Mouse (Mus musculus) T-helper 2 cell (primary cell): ENCODE measurements around the gene Ubqln1.

ENCODE experiments used
- in situ Hi-C: fragments of 300-600 bp; cut with MboI, MseI; formaldehyde crosslinking; loops from one replicate; pipeline ENCODE4 v1.15.1; 2025; ENCODE audit warnings: high pct_unique_total_duplicates

The Ubqln1 gene

DNA sequence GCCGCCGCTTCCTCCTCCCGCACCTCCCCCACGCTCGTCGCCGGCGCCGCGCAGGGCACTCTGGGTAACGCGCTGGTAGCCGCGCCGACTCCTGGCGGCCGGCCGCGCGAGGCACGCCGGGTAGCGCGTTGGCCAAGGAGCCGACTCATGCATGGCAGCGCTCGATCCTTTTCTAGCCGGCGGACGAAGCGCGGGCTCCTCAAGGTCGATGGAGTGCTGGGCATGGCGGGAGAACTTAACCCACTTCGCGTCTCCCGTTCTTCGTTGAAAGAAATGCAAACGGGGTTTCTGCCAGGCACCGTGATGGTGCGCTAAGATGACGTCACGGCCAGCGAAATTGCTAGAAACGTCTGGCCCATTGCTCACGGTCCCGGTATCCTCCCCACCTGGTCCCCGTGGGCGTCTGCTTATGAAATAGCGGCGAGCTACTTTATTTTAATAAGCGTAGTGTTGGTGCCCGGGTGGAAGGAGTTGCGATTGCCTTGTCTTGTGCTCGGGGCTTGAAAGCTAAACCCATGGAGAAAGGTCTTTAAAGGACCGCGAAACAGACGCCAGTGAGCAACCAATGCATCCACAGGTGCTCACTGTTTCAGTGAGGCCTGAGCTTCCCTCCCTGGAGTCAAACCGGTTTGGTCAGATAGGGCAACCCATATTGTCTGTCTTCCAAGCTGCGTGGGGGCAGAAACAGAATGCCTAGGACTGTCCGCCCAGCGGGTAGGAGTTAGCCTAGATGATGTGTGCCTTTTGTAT lies at the start of gene Ubqln1:
Gene Ubqln1, minus strand, starts transcription at position 62 of the 750 bp plus-strand sequence.
- in situ Hi-C loops = loop anchor here (10.0 kb wide), 1 partner anchor 169 kb away; the partner anchor contains the start of gene 2210016F16Rik

DNA sequence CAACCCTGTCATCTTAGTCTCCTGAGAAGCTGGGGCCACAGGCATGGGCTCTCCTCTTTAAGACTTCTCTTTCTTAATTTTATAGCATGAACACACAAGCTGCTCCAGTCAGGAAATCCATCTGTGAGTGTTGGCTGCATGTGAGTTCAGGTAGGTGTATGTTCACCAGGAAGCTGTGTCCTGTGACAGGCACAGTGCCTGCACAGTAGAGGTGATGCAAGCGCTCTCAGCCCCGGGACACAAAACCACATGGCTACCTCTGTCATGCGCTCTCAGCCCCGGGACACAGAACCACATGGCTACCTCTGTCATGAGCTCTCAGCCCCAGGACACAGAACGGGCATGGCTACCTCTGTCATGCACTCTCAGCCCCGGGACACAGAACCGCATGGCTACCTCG lies 48.1 kb upstream of the Ubqln1 start:
- in situ Hi-C loops = no loop called here

DNA sequence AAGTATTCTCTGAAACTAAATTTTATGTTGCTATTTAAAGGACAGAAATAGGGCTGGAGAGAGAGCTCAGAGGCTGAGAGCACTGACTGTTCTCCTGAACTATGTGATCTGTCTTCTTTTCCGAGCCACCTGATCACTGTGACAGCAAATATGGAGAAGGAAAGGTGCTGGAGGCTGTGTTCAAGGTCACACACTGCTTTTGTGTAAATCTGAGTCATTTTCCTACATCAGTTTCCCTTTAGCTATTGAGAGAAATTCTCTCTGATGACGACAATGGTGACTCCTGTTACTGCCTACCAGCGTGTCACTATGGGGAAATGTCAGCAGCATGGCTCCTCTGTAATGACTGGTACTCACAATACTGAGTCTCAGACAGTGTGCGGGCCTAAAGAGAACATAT lies 46.2 kb upstream of the Ubqln1 start:
- in situ Hi-C loops = no loop called here

DNA sequence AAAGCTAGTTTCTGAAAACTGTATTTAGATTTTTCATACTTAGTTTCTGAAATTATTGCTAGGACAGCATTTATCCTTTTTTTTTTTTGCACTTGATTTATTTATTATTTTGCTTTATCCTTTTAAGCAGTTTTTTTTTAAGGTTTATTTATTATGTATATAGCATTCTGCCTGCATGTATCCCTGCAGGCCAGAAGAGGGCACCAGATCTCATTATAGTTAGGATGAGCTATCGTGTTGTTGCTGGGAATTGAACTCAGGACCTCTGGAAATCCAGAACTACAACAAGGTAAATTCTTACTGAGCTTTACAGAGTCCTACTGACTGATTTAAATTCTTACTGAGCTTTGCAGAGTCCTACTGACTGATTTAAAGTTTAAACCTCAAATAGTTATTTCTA lies 37.8 kb upstream of the Ubqln1 start:
- in situ Hi-C loops = no loop called here

DNA sequence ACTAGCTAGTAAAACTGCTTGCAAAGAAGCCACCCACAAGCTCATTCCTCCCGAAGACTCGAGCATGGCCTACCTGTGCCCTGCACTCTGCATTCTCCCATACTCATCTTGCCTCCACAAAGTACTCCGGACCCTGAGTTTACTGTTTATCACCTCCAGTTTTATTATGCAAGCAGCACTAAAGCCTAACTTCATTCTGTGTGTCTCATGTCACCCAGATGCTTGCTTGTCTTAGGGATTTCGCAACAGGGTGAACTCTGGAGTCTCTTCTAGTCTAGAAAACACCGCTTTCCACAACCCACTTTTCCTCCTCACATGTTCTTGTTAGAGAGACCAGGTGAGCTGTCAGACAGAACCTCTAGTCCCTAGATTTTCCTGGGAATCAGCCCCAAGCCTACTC lies 33.5 kb upstream of the Ubqln1 start:
- in situ Hi-C loops = no loop called here

DNA sequence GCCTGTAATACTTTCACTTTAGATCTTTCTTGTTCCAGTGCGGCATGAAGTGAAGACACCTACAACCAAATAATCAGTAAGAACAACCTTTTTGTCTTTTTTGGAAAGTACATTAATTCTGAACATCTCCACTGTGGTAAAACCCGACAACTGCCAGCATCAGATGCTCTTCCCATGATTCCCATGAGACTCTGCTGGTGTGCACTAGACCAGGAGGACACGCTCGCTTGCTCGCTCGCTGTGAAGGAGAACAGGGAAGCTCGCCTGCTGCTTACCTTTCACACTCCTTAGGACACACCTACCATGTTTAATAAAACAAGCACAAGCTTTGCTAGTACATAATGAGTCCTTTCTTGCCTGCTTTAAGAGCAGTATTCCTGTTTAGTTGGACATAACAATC lies 21.1 kb upstream of the Ubqln1 start:
- in situ Hi-C loops = no loop called here

DNA sequence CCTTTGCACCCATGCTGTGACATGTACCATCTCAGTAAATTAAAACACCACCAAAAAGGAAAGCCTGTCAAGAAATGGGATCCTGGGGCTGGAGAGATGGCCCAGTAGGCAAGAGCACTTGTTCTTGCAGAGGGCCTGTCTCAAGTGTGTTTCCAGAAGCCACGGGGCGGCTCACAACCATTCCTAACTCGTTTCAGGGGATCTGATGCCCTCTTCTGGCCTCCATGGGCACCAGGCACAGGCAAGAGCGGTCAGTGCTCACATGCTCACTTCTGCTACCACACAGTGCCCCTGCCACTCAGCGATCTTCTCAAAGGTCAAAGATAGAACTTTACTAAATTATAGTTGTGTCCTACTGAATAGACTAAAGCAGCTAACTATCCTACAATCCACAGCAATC lies 17.2 kb upstream of the Ubqln1 start:
- in situ Hi-C loops = no loop called here

DNA sequence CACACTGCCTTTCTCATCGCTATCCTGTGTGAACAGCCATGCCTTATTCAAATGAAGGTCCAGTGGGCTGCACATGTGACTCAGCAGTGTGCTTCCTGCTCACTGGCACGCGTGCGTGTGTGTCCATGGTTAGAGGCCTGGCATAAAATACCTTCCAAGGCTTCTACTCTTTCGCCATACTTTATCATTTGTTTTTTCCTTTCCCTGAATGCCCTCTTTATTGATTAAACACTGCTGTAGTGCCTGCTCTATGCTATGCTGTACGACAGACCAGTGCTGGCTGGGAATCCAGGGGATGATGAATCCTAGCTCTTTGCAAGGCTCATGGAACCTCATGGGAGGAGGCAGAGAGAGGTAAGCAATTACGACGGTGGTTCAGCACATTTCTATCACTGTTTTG lies 16.6 kb upstream of the Ubqln1 start:
- in situ Hi-C loops = no loop called here

DNA sequence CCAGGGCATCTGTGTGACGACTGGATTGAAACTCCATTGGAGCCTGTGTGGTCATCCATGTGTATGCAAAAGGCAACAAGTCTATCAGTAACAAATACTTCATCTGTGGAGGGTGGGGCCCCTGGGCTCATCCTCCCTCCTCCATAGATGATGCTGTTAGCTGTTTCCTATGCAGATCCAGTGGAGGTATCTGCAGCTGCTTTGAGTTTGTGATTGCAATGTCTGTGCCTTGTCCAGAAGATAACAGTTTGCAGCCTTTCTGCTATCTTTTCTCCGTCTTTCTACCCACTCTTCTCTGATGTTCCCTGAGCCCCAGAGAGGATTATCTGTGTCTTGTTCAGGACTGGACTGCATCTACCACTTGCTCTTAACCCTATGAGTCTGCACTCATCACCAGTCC lies 13.2 kb upstream of the Ubqln1 start:
- in situ Hi-C loops = no loop called here

DNA sequence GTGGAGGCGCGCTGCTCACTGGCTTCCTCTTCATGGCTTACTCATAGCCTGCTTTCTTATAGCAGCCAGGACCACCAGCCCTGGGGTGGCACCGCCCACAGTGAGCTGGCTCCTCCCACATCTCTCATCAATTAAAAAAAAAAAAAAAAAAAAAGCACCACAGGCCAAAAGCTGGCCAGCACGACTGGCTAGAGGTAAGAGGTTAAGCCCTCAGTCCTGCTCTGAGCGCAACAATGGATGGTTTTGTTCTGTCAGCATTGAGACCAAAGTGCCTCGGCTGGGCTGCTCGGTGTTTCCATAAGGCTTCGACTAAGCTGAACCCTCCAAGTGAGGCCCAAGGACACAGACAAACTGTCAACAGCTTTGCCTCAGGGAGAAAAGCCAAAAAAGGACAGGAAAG lies 10.2 kb upstream of the Ubqln1 start:
- in situ Hi-C loops = no loop called here

DNA sequence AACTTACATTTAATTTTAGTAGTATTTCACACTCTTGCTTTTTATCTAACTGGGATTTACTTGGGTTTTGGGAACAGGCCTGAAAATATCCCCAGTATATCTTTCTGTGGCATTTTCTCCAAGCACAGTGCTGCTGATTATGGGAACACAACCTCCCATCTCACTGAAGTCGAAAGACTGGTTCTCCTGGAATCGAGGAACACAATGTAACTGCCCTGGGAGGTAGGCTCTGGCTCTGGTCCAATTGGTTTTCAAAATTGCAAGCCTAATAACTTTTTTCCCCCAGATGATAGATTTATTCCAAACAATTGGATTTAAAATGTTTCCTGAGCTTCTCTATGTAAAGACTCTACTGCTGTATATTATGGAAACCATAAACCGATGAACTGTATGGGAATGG lies 4.8 kb upstream of the Ubqln1 start:
- in situ Hi-C loops = loop anchor here (5.0 kb wide), 1 partner anchor 52 kb away; no protein-coding TSS in a partner anchor

DNA sequence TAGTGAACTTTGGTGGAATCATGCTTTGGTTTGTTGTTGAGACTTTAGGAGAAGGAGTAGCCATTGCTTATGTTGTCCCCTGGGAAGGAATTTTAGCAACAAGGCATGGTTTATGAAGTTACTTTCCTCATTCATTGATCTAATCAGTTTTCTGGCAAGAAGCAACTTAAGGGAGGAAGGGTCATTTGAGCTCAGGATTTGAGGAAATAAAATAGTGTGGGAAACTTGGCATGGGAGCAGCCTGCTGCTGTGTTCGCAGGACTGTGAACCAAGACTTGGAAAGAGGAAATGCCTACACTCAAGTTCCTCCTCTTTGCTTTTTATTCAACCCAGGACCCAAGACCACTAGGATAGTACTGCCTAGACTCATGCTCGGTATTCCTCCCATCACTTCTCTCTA lies 2.1 kb upstream of the Ubqln1 start:
- in situ Hi-C loops = loop anchor here (10.0 kb wide), 1 partner anchor 167 kb away; the partner anchor contains the start of gene 2210016F16Rik

DNA sequence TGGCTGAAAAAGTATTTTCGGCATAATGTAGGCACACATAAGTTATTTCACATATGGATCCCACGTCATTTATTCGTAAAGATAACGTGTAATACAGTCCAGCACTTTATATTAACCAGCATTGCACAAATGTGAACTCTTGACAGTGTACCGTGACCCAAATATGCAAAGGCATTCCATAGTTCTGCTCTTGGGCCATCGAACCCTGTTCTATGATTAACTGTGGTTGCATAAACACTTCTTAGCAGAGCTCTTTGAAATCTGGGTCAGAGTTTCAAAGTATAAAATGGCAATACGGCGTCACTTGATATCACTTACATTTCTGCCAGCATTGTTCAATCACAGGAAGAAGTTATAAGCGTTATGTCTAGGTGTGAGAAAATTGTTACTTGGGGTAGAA lies 942 bp upstream of the Ubqln1 start:
- in situ Hi-C loops = loop anchor here (10.0 kb wide), 1 partner anchor 168 kb away; the partner anchor contains the start of gene 2210016F16Rik

DNA sequence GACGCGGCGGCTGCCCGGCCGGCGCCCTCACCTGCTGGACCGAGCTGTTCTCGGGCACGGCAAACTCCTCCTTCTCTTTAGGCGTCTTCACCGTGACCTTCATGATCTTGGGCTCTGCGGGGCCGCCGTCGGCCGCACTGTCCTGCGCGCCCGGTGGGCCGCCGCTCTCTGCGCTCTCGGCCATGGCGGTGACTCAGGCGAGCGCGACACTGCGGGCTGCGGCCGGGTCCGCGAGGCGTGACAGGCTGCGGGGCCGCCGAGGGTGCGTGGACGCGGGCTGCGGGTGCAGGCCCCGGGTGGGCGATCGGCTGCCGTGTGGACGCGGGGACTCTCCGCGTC lies 231 bp downstream of the Ubqln1 start:
- in situ Hi-C loops = loop anchor here (10.0 kb wide), 1 partner anchor 170 kb away; the partner anchor contains the start of gene 2210016F16Rik

DNA sequence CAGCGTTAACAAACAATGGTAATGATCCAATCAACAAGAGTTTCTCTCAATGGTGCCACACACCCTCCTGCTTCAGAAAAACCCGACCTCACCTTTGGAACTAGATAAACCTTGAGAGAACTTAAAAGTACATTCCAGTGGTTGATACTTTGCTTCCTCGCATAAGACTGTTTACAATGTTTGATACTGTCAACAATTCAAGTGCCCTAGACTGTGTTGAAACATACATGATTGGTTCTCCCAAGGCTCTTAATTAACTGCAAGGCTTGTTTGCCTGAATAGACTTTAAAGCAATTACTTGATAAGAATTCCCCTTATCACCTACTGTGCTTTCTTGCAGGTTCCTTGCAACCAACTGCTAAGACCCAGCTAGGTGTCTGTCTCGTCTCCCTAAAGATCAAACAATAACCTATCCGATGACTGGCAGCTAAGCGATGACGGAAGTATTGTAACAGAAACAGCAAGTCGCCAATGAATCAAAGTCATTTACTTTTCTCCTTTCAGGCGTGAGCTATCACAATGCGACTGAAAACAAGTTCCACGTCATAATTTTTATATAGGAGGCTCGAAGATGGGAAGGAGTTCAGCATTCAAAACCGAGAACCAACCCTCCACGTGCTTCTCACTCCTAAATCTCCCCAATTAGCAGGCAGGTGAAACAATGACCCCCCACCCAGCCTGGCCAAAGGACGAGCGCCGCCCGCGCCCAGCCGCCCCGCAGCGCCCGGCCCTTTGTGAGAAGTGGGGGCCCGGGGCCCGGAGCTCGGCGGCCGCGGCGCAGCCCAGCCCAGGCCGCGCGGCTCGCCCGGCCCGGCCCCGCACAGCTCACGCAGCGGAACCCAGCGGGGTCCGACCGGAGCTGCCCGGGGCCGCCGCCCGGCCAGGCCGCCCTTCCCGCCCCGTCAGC lies 854 bp downstream of the Ubqln1 start:
- in situ Hi-C loops = loop anchor here (5.0 to 10.0 kb wide), 2 partner anchors 97 to 170 kb away; partner anchors contain the start of gene 2210016F16Rik

DNA sequence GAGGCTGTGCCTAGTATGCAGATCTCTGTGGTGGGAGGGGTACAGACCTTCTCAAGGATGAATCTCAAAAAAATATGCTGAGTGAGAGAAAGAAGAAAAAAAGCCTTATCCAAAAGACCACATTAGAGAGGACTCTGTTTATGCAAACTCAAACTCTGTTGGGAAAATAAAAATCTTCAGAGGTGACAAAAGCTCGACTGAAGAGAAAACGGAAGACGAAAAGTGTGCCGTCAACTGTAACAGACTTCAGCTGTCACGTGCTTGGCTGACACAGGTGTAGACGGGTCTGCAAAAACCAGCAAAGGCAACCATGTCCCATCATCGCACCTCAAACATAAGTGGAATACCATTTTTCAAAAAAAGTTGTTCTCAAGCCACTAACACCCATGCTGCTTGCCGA lies 1.7 kb downstream of the Ubqln1 start:
- in situ Hi-C loops = loop anchor here (5.0 to 10.0 kb wide), 2 partner anchors 96 to 171 kb away; partner anchors contain the start of gene 2210016F16Rik

DNA sequence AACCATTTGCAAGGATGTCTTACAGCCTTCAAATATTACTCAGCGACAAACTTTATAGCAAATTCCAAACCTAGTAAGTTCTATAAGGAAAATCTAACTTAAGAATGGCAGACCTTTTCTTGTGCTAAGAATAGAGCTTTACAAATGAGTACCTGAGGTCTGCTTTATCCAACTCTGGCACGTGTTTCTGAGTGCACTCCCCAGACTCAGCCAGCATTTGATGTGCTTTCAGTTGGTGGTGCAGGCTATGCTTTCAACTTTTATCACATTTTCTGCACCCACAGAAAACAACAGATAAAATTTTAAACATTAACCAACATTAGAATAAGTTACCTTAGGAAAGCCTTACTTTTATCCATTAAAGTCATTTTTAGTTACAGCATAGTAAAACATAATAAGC lies 2.9 kb downstream of the Ubqln1 start:
- in situ Hi-C loops = loop anchor here (5.0 to 10.0 kb wide), 2 partner anchors 95 to 172 kb away; partner anchors contain the start of gene 2210016F16Rik

DNA sequence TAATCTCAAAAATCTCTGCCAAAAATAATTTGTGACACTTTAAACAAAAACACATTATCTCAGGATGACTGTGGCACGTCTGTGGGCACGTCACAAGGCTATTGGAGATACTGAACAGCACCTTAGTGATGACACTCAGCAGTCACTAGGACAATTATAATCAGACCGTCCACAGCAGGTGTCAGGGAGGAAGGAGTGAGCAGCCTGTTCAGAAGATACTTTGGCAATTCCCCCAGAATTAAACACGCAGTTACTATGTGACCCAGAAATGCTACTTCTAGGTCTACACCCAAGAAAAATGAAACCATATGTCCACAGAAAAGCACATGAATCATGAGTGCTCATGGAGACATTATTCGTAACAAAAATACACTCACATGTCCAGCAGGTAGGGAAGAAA lies 5.0 kb downstream of the Ubqln1 start:
- in situ Hi-C loops = loop anchor here (5.0 to 10.0 kb wide), 2 partner anchors 93 to 174 kb away; partner anchors contain the start of gene 2210016F16Rik

DNA sequence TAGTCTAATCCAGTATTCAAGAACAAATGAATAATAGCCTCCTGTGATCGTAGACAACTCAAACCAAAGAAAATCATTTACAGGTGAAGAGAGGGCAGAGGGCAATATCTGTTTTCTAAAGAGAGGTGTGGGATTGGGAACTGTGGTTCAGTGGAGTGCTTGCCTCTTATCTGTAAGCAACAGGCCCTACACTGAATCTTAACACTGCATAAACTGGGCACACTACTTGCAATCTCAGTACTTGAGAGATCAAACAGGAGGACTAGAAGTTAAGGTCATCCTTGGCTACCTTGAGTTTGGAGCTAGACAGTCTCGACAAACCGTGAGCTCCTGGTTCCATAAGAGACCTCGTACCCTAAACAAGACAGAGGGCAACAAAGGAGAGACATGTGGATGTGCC lies 9.4 kb downstream of the Ubqln1 start:
- in situ Hi-C loops = no loop called here

DNA sequence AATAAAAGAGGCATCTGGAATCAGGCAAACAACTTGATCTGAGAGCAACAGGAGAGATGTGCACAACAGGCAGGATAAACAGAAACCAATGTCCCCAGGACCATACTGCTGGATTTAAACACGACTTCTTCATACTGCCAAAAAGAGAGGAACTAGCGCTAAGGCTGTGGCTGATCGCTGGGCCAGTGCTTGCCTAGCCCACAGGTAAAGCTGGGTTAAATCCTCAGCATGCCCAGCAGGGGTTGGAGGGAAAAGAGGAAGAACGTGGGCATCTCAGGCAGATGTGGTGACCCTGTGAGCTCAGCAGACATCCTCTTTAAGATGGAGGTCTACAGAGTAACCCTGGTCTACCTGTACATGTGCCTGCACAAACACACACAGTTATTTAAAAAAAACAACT lies 10.5 kb downstream of the Ubqln1 start:
- in situ Hi-C loops = no loop called here

DNA sequence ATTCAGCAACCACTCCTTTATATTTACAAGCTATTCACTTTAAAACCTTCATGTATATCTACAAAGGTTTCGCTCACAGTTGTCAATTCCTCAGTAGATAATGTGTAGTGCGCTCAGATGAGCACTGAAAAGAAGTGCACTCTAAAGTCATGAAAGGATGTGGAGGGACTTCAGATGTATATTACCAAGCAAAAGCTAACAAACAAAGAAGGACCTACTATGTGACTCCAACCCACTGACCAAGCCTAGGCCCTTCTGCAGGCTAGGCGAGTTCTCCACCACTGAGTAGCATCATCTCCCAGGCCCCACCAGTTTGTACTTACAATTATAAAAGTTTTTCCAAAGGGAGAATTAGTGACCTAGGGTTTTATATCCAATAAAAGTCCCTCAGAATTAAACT lies 11.3 kb downstream of the Ubqln1 start:
- in situ Hi-C loops = no loop called here

DNA sequence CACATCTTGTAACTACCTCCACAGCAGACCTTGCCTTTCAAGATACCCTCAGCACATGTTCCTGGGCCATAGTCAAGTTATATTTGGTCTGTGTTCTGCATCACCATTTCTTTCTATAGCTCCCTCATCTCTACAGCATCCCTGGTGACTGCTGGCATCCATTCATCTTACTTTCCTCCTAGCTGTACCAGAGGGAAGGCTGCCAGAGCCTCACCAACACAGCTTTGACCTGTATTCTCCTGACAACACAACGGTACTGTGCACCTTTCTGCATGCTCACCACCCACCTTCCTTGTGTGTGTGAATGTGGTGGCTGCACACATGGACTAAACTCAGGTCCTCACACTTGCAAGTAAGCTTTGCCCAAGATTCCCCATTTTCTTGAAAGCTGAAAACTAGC lies 12.6 kb downstream of the Ubqln1 start:
- in situ Hi-C loops = no loop called here
